Mouse (Mus musculus) stomach, postnatal 0 days (tissue): ENCODE results near the gene Trnau1ap.

Experiments used
- CTCF ChIP-seq: IDR thresholded peaks from 2 replicates; pipeline ENCODE4 v1.5.1; 2016; ENCODE audit warnings: antibody characterized with exemption, low read depth, mild to moderate bottlenecking, moderate library complexity
- EP300 ChIP-seq: optimal IDR thresholded peaks from 2 replicates; pipeline ENCODE3; 2016; ENCODE audit warnings: antibody characterized with exemption

DNA sequence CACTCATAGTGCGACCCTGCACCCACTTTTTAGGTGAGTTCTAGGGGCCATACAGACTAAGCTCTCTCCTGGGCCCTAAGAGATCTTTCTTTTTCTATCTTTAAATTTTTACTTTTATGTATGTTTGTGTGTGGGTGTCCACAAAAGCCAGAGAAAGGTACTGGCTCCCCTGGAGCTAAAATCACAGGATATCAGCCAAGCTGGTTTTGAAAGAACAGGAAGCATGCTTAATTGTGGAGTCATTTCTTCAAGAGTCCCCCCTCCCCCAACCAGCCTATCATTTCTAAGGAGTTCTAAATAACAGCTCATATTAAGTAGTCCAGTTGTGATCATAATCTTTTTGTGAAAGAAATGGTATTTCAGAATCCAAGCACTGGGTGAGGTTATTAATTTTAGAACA is 44.5 kb upstream of the Trnau1ap start:
- TF ChIP-seq CTCF (no peak), EP300 (no peak)
